14 mouse cellular contexts compared by ENCODE assay signal in the genomic region with DNA sequence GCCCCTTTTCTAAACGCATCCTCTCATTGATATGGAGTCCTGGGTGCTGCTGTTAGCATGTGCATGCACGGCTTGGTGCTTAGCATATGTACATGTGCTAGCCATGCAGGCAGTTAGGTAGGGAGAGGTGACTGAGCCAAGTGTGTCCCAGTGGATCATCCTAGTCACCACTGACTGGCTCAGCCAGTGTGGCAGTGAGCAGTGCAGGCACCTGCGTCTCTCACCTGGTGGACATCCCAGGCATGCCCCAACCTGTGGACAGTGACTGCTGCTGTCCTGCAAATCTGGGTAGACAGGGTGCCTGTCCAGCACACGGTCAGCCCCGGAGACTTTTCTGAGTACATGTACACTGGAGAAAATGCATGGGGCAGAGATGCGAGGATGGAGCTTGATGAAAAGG. TPM values are rescaled to one million over a fixed set of nuclear protein-coding genes. Genes with fewer than 3 reads are reported as not detected.
A peak's percentile ranks its signal among the peaks of the same experiment; 100 is the strongest.
DNase-seq lines count a peak whose midpoint lies in the region; ATAC-seq and TF ChIP-seq lines count a peak whose summit lies in the region.
"Had no signal": no experiment of that assay in that cellular context is flagged by ENCODE, and none has a peak within 500 bp of the region (broad histone marks: within the 10 kb centered on the region; RNA-seq: fewer than 3 reads in every experiment).

No protein-coding gene starts in this region.

- H3K27me3 ChIP-seq in midbrain, embryonic 13.5 days: no peaks in the 10 kb centered on the region
- no peaks in the 10 kb centered on the region for H3K27me3 ChIP-seq in midbrain, postnatal 0 days (ENCODE audit: insufficient read depth, low read length)
- no peaks in the 10 kb centered on the region for H3K27me3 ChIP-seq in limb, embryonic 13.5 days
- H3K27me3 ChIP-seq in stomach, postnatal 0 days (ENCODE audit: control insufficient read depth, insufficient read depth, low read length): no peaks in the 10 kb centered on the region

- peaks cover 16% of the 10 kb centered on the region for H3K36me3 ChIP-seq in midbrain, embryonic 13.5 days
- no peaks in the 10 kb centered on the region for H3K36me3 ChIP-seq in midbrain, postnatal 0 days (ENCODE audit: insufficient read depth, low read length)
- H3K36me3 ChIP-seq in limb, embryonic 13.5 days: peaks cover 43% of the 10 kb centered on the region
- H3K36me3 ChIP-seq in stomach, postnatal 0 days (ENCODE audit: control insufficient read depth, insufficient read depth, low read length): no peaks in the 10 kb centered on the region; the same call in 1 of the 2 replicates

- no peak overlapping the region for H3K4me2 ChIP-seq in midbrain, embryonic 13.5 days (replicated peaks)
- H3K4me2 ChIP-seq in midbrain, postnatal 0 days (ENCODE audit: low read depth, low read length, poor library complexity, severe bottlenecking): no peak overlapping the region
- no peak overlapping the region for H3K4me2 ChIP-seq in limb, embryonic 13.5 days (replicated peaks)
- H3K4me2 ChIP-seq in stomach, postnatal 0 days (replicated peaks; ENCODE audit: low read depth): no peak overlapping the region
- H3K4me2 ChIP-seq: liver, embryonic 11.5 days had no signal

- peak; percentile 90 for DNase-seq in heart, adult 11 months
- DNase-seq in heart, adult 8-10 months (ENCODE audit: low spot score): no peak
- DNase-seq in midbrain, postnatal 0 days (ENCODE audit: low spot score): no peak
- no peak for DNase-seq in stomach, postnatal 0 days (ENCODE audit: low spot score)
- no peak for DNase-seq in spleen, adult 12 weeks (ENCODE audit: low spot score)
- DNase-seq in adrenal gland, adult (ENCODE audit: inconsistent age in 2 of 2, low spot score in 1 of 2): no peak
- DNase-seq: kidney, postnatal 4 days; right cerebral cortex, postnatal 25 days; thymus, postnatal 4 days had no signal

- ATAC-seq in midbrain, embryonic 13.5 days: 0 out of 2 replicates have a peak, but pooled peaks have one; percentile 25
- no peak for ATAC-seq in midbrain, postnatal 0 days (ENCODE audit: low FRiP score)
- no peak for ATAC-seq in limb, embryonic 13.5 days (ENCODE audit: low FRiP score, low read depth)
- ATAC-seq in stomach, postnatal 0 days (ENCODE audit: low FRiP score, low TSS enrichment): no peak
- ATAC-seq: CD4-positive, CD25-positive, alpha-beta regulatory T cell, adult 4 months had no signal

- TF ChIP-seq CTCF in midbrain, postnatal 0 days (IDR thresholded peaks at IDR 0.05): no peak
- no peak for TF ChIP-seq CTCF in stomach, postnatal 0 days (IDR thresholded peaks at IDR 0.05; ENCODE audit: low read depth)

- H3K4me3 ChIP-seq in midbrain, embryonic 13.5 days (replicated peaks): no peak overlapping the region
- no peak overlapping the region for H3K4me3 ChIP-seq in midbrain, postnatal 0 days (ENCODE audit: low read depth, low read length)
- H3K4me3 ChIP-seq in limb, embryonic 13.5 days: no peak overlapping the region
- H3K4me3 ChIP-seq in stomach, postnatal 0 days (ENCODE audit: low read depth, low read length): no peak overlapping the region
- H3K4me3 ChIP-seq: heart, embryonic 10.5 days had no signal

- TF ChIP-seq EP300 in stomach, postnatal 0 days (optimal IDR thresholded peaks at IDR 0.05): no peak

- H3K27ac ChIP-seq in midbrain, embryonic 13.5 days: peak overlapping the region; percentile 81; the same call in 1 of the 2 replicates
- H3K27ac ChIP-seq in midbrain, postnatal 0 days (ENCODE audit: low read depth, low read length): no peak overlapping the region; the same call in 1 of the 2 replicates
- H3K27ac ChIP-seq in limb, embryonic 13.5 days: peak overlapping the region; percentile 92
- H3K27ac ChIP-seq in stomach, postnatal 0 days (replicated peaks): peak overlapping the region; percentile 78; the same call in 1 of the 2 replicates

- peaks cover 3% of the 10 kb centered on the region; the same call in 1 of the 2 replicates for H3K9me3 ChIP-seq in midbrain, embryonic 13.5 days
- no peaks in the 10 kb centered on the region for H3K9me3 ChIP-seq in midbrain, postnatal 0 days (ENCODE audit: low read length)
- 0 out of 2 replicates have a peak, but pooled peaks cover 7% of the 10 kb centered on the region for H3K9me3 ChIP-seq in limb, embryonic 13.5 days
- H3K9me3 ChIP-seq in stomach, postnatal 0 days (ENCODE audit: control insufficient read depth, low read length): no peaks in the 10 kb centered on the region
- H3K9me3 ChIP-seq: heart, embryonic 10.5 days had no signal

- no peak overlapping the region for H3K9ac ChIP-seq in midbrain, embryonic 13.5 days (replicated peaks)
- H3K9ac ChIP-seq in midbrain, postnatal 0 days (replicated peaks; ENCODE audit: low read length, poor library complexity, severe bottlenecking): no peak overlapping the region
- no peak overlapping the region for H3K9ac ChIP-seq in limb, embryonic 13.5 days
- no peak overlapping the region for H3K9ac ChIP-seq in stomach, postnatal 0 days (ENCODE audit: low read length)

- H3K4me1 ChIP-seq in midbrain, embryonic 13.5 days (replicated peaks): peaks cover 16% of the 10 kb centered on the region
- H3K4me1 ChIP-seq in midbrain, postnatal 0 days (ENCODE audit: insufficient read depth, low read length): peaks cover 4% of the 10 kb centered on the region
- peaks cover 67% of the 10 kb centered on the region for H3K4me1 ChIP-seq in limb, embryonic 13.5 days
- H3K4me1 ChIP-seq in stomach, postnatal 0 days (replicated peaks; ENCODE audit: control insufficient read depth, insufficient read depth): 0 out of 2 replicates have a peak, but pooled peaks cover 3% of the 10 kb centered on the region

- WGBS in midbrain, embryonic 13.5 days: 96% methylated on average over 6 of the region's 6 CpGs
- WGBS in midbrain, postnatal 0 days: 98% methylated on average over 6 of the region's 6 CpGs
- 90% methylated on average over 6 of the region's 6 CpGs for WGBS in limb, embryonic 13.5 days
- 93% methylated on average over 6 of the region's 6 CpGs for WGBS in stomach, postnatal 0 days

RNA-seq across cellular contexts. Expression of gene Cep295nl, which starts 13.8 kb away (rescaled TPM):
- total RNA-seq in heart, adult 8-10 months (2022): 1 to 10 TPM in 1 of 4 experiments, under 1 TPM in 3; 0.82 to 1.0 (median 0.88) TPM
- 0.17 and 0.22 TPM in 2 replicates for polyA plus RNA-seq in midbrain, embryonic 13.5 days (2015; fragmentation: Nextera tagmentation; extraction: Ambion mirVana)
- total RNA-seq in midbrain, postnatal 0 days (2014; rRNA removed): 0.16 and 0.71 TPM in 2 replicates
- 0.13 and 0.22 TPM in 2 replicates for polyA plus RNA-seq in midbrain, postnatal 0 days (2015; fragmentation: Nextera tagmentation; extraction: Ambion mirVana)
- polyA plus RNA-seq in limb, embryonic 13.5 days (2015; fragmentation: Nextera tagmentation; extraction: Ambion mirVana): 0.55 and 0.86 TPM in 2 replicates
- polyA plus RNA-seq in stomach, postnatal 0 days (2015; fragmentation: Nextera tagmentation; extraction: Ambion mirVana): 0.51 and 0.53 TPM in 2 replicates
- polyA plus RNA-seq: liver, embryonic 11.5 days had no signal

RNA-seq across cellular contexts. Expression of gene Timp2, which starts 27.0 kb away (rescaled TPM):
- total RNA-seq in heart, adult 8-10 months (2022): 10 to 100 TPM; 73.9 to 99.6 (median 87.5) TPM
- 37.2 and 42.2 TPM in 2 replicates for polyA plus RNA-seq in midbrain, embryonic 13.5 days (2015; fragmentation: Nextera tagmentation; extraction: Ambion mirVana)
- 212 and 217 TPM in 2 replicates for total RNA-seq in midbrain, postnatal 0 days (2014; rRNA removed)
- polyA plus RNA-seq in midbrain, postnatal 0 days (2015; fragmentation: Nextera tagmentation; extraction: Ambion mirVana): 129 and 140 TPM in 2 replicates
- polyA plus RNA-seq in limb, embryonic 13.5 days (2015; fragmentation: Nextera tagmentation; extraction: Ambion mirVana): 115 and 116 TPM in 2 replicates
- 72.7 and 77.2 TPM in 2 replicates for polyA plus RNA-seq in stomach, postnatal 0 days (2015; fragmentation: Nextera tagmentation; extraction: Ambion mirVana)

RNA-seq across cellular contexts. Expression of gene Usp36, which starts 38.5 kb away (rescaled TPM):
- 10 to 100 TPM; 13.2 to 14.5 (median 13.9) TPM for total RNA-seq in heart, adult 8-10 months (2022)
- 16.3 and 16.8 TPM in 2 replicates for polyA plus RNA-seq in midbrain, embryonic 13.5 days (2015; fragmentation: Nextera tagmentation; extraction: Ambion mirVana)
- 13.7 and 20.4 TPM in 2 replicates for total RNA-seq in midbrain, postnatal 0 days (2014; rRNA removed)
- polyA plus RNA-seq in midbrain, postnatal 0 days (2015; fragmentation: Nextera tagmentation; extraction: Ambion mirVana): 10.6 and 13.1 TPM in 2 replicates
- 22.1 and 25.0 TPM in 2 replicates for polyA plus RNA-seq in limb, embryonic 13.5 days (2015; fragmentation: Nextera tagmentation; extraction: Ambion mirVana)
- polyA plus RNA-seq in stomach, postnatal 0 days (2015; fragmentation: Nextera tagmentation; extraction: Ambion mirVana): 8.1 and 8.9 TPM in 2 replicates
